Mouse (Mus musculus): ENCODE results near the gene Gfer. TPM values are rescaled to one million over a fixed set of nuclear protein-coding genes. Genes with fewer than 3 reads are reported as not detected.
"Not testable (repeated sequence)": the region's sequence is repeated elsewhere in the genome, so short reads cannot be mapped to it uniquely, and the experiment has no call there.

Gfer gene
- polyA plus RNA-seq, 1 experiment from 2014 or later: 44.1 TPM

DNA sequence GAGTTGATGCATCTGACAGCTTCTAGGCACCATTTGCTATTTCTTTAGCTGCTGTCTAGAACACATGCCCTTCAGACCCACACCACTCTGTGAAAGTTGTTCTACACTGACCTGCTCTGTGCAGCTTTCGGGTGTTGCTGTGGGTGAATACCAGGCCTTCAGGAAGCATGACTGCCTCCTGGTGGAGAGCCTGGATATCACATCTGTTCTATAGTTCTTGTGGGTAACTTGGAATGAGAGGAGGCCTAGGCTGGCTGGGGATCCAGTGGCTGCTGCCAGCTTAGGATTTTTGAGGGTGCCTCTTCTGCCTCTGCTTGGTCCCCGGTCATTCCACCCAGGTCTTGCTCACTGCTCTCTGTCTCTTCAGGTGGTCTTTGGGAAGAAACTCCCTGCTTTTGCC is 19.8 kb downstream of the Gfer start:
- no peak overlapping the region for H3K4me2 ChIP-seq
- ATAC-seq (ENCODE audit: insufficient read depth, low FRiP score, low read depth): no peak
- H3K4me1 ChIP-seq: peaks cover 16% of the 10 kb centered on the region
- no peaks in the 10 kb centered on the region for H3K9me3 ChIP-seq
- no peak overlapping the region for H3K4me3 ChIP-seq (replicated peaks)
- H3K27ac ChIP-seq: no peak overlapping the region
- WGBS: 70% methylated on average over 2 of the region's 2 CpGs
- no peaks in the 10 kb centered on the region for H3K27me3 ChIP-seq (replicated peaks)
- no peak overlapping the region for H3K9ac ChIP-seq
- H3K36me3 ChIP-seq: peaks cover 44% of the 10 kb centered on the region

DNA sequence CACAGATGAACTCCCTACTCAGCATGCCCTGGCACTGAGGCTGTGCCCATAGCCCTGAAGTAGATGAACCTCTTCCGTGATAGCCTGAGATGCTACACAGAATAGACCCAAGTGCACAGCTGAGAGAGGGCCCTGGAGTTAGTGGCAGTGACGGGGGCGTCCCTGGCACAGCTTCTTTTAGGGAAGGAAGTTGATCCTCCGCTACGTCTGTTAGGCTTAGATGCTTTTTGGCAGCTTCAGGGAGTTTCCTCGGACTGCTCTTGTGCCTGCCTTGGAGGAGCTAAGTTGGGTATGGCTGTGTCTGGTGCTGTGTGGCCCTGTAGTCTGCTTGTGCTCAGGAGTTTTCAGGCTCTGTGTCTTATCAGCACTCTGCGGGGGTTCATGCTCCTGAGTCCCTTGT is 21.7 kb downstream of the Gfer start:
- peaks cover 24% of the 10 kb centered on the region for H3K4me1 ChIP-seq
- H3K36me3 ChIP-seq: peaks cover 25% of the 10 kb centered on the region
- WGBS: 78% methylated on average over 7 of the region's 7 CpGs

DNA sequence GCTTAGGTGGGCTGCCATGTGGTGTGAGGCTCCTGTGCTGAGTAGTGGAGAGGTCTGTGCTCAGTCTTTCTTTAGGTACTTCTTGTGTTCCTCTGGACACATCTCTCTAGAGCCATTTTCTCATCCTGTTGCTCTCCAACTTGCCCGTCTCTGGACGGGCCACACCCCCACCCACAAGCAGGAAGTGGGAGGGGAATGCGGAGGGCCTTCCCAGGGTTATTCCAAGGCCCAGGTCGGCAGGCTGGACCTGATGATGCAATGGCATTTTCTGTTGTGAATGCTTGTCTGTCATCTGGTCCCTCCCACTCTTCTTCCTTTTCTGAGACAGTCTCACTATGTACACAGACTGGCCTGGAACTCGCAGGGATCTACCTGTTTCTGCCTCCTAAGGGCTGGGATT is 23.8 kb downstream of the Gfer start:
- WGBS: 12% methylated on average over 5 of the region's 5 CpGs
- peaks cover 21% of the 10 kb centered on the region for H3K4me1 ChIP-seq
- H3K27me3 ChIP-seq (replicated peaks): no peaks in the 10 kb centered on the region
- H3K4me2 ChIP-seq: peak overlapping the region; percentile 67; the same call in 1 of the 2 replicates
- no peak overlapping the region for H3K27ac ChIP-seq
- ATAC-seq (ENCODE audit: insufficient read depth, low FRiP score, low read depth): 0 out of 2 replicates have a peak, but pooled peaks have one; percentile 21
- peaks cover 4% of the 10 kb centered on the region; the same call in 1 of the 2 replicates for H3K36me3 ChIP-seq
- H3K9me3 ChIP-seq: no peaks in the 10 kb centered on the region
- H3K4me3 ChIP-seq (replicated peaks): no peak overlapping the region
- H3K9ac ChIP-seq: no peak overlapping the region

More for the DNA sequence above, 21.7 kb downstream of the Gfer start:
- Histone ChIP-seq H3K4me3 (replicated peaks) (no peak overlapping the region), H3K9ac (0 out of 2 replicates have a peak overlapping the region, but pooled peaks have one; percentile 8), H3K4me2 (no peak overlapping the region), H3K27ac (no peak overlapping the region), H3K9me3 (no peaks in the 10 kb centered on the region), H3K27me3 (replicated peaks) (no peaks in the 10 kb centered on the region)
- ATAC-seq (ENCODE audit: insufficient read depth, low FRiP score, low read depth): no peak

DNA sequence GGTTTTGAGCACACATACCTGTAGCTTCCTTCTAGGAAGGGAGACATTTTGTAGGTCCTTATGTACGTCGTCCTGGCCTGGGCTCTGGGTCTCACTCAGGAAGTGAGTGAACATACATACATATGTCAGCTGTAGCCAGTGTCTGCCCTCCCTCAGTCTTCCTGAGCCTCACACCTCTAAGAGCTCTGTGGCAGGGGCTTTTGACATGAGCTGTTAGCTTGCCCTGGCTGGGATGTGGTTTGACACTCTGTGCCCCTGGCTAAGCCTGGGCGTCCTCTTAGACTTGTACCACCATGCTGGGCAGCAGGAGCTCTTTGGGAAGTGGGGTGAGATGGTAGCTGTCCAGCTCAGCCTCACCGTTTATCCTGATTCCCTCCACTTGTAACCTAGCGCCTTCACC is 24.6 kb downstream of the Gfer start:
- peaks cover 20% of the 10 kb centered on the region for H3K4me1 ChIP-seq
- H3K9me3 ChIP-seq: no peaks in the 10 kb centered on the region
- peak overlapping the region; percentile 98; the same call in 1 of the 2 replicates for H3K4me3 ChIP-seq (replicated peaks)
- H3K36me3 ChIP-seq: no peaks in the 10 kb centered on the region
- 62% methylated on average over 5 of the region's 5 CpGs for WGBS
- H3K4me2 ChIP-seq: peak overlapping the region; percentile 67; the same call in 1 of the 2 replicates
- no peak overlapping the region for H3K27ac ChIP-seq
- H3K9ac ChIP-seq: no peak overlapping the region
- ATAC-seq (ENCODE audit: insufficient read depth, low FRiP score, low read depth): no peak
- no peaks in the 10 kb centered on the region for H3K27me3 ChIP-seq (replicated peaks)

DNA sequence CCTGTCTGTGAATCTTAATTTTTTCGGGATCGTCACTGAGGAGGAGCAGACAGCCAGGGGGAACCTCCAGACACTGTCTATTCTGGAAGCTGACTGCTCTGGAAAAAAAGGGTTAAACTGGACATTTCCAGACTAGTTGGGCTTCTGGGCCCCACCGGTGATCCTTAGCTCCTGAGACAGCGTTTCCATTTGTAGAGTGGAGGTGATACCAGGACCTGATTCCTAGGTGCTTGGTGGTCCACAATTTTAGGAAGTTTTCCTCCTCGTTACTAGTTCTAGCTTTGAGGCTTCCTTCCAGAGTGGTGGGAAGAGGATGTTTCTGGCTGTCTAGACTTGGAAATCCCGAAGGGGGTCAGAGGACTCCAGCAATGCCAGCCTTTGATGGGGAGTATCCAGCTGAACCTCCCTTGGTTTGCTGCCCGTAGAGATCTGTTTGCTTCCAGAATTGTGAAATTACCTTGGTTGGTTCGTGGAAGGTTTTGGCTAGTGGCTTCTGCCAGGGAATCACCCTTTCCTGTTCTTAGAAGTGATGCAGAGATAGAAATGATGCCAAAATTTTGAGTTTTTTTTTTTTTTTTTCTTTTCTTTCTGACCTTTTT is 25.6 kb downstream of the Gfer start:
- ATAC-seq (ENCODE audit: insufficient read depth, low FRiP score, low read depth): no peak
- H3K9ac ChIP-seq: peak overlapping the region; percentile 89
- no peaks in the 10 kb centered on the region for H3K27me3 ChIP-seq (replicated peaks)
- H3K9me3 ChIP-seq: no peaks in the 10 kb centered on the region
- 9% methylated on average over 8 of the region's 8 CpGs for WGBS
- peak overlapping the region; percentile 98 for H3K4me3 ChIP-seq (replicated peaks)
- peak overlapping the region; percentile 84 for H3K27ac ChIP-seq
- no peaks in the 10 kb centered on the region for H3K36me3 ChIP-seq
- peaks cover 20% of the 10 kb centered on the region for H3K4me1 ChIP-seq
- H3K4me2 ChIP-seq: peak overlapping the region; percentile 67

DNA sequence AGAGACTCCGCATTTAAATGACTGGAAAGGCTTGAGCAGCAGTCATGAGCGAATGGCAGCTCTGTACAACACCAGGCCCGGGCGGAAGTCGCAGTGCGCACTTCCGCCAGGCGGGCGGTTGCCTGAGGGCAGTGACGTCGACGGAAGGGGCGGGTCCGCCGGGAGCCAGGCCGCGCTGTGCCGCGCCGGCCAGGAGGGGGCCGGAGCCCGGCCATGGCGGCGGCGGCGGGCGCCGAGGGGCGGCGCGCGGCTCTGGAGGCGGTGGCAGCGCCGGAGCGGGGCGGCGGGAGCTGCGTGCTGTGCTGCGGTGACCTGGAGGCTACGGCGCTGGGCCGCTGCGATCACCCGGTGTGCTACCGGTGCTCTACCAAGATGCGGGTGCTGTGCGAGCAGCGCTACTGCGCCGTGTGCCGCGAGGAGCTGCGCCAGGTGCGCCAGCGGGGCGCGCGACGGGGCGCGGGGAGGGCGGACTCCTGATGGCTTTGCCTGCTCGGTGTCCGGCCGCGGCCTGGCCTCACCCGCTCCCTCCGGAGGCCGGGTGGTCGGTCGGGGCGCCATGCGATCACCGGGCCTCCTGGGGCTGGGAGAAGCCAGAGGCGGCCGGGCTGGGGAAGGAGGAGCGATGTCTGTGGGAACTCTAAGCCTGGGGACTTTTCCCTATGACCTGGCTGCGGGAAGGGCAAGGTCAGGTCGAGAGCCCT is 26.3 kb downstream of the Gfer start, which contains the start of gene Zfp598:
Gene Zfp598 (plus strand): TSS at position 143 of the 701 bp plus-strand sequence.
- peaks cover 20% of the 10 kb centered on the region for H3K4me1 ChIP-seq
- peak; percentile 99 for ATAC-seq (ENCODE audit: insufficient read depth, low FRiP score, low read depth)
- under 1% methylated on average over 64 of the region's 80 CpGs for WGBS
- no peaks in the 10 kb centered on the region for H3K36me3 ChIP-seq
- peak within 1 kb of the TSS; percentile 98 for H3K4me3 ChIP-seq (replicated peaks)
- H3K9ac ChIP-seq: peak within 1 kb of the TSS; percentile 89
- H3K9me3 ChIP-seq: no peaks in the 10 kb centered on the region
- H3K27me3 ChIP-seq (replicated peaks): no peaks in the 10 kb centered on the region
- H3K4me2 ChIP-seq: peak within 1 kb of the TSS; percentile 67
- H3K27ac ChIP-seq: peak within 1 kb of the TSS; percentile 84

DNA sequence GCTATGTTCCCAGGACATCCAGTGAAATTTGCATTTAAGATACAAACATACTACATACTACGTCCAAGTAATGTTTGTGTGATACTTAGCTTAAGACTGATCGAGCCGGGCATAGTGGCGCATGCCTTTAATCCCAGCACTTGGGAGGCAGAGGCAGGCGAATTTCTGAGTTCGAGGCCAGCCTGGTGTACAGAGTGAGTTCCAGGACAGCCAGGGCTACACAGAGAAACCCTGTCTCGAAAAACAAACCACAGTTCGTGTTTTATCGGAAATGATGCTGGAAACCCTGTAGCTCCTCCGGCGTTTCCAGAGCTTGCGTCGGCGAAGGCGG is 26.8 kb downstream of the Gfer start:
- peak overlapping the region; percentile 62 for H3K27ac ChIP-seq
- WGBS: 6% methylated on average over 15 of the region's 15 CpGs
- ATAC-seq (ENCODE audit: insufficient read depth, low FRiP score, low read depth); H3K27me3 ChIP-seq (replicated peaks); H3K36me3 ChIP-seq; H3K9me3 ChIP-seq: not testable (repeated sequence)
- H3K4me3 ChIP-seq (replicated peaks): peak overlapping the region; percentile 98
- peaks cover 20% of the 10 kb centered on the region for H3K4me1 ChIP-seq
- H3K4me2 ChIP-seq: peak overlapping the region; percentile 67
- H3K9ac ChIP-seq: peak overlapping the region; percentile 26; the same call in 1 of the 2 replicates

DNA sequence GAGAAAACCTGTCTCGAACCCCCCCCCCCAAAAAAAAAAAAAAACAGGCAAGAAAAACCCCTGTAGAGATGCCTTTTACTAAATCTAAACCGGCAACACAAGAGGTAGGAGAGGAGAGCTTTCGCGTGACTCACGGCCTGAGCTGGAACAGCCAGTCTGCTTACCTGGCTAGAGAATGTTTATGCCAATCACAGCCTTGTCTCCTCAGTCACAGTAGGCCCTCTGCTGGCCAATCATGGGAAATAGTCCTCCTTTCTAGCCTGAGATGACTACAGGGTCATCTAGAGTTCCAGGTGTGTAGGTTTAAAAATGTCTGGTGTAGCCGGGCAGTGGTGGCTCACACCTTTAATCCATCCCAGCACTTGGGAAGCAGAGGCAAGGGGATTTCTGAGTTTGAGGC is 28.5 kb downstream of the Gfer start:
- peaks cover 20% of the 10 kb centered on the region for H3K4me1 ChIP-seq
- ATAC-seq (ENCODE audit: insufficient read depth, low FRiP score, low read depth): no peak
- no peaks in the 10 kb centered on the region for H3K9me3 ChIP-seq
- H3K4me2 ChIP-seq: no peak overlapping the region
- H3K27me3 ChIP-seq (replicated peaks): no peaks in the 10 kb centered on the region
- H3K9ac ChIP-seq: no peak overlapping the region
- no peaks in the 10 kb centered on the region for H3K36me3 ChIP-seq
- H3K4me3 ChIP-seq (replicated peaks): no peak overlapping the region
- 21% methylated on average over 6 of the region's 6 CpGs for WGBS
- no peak overlapping the region for H3K27ac ChIP-seq

DNA sequence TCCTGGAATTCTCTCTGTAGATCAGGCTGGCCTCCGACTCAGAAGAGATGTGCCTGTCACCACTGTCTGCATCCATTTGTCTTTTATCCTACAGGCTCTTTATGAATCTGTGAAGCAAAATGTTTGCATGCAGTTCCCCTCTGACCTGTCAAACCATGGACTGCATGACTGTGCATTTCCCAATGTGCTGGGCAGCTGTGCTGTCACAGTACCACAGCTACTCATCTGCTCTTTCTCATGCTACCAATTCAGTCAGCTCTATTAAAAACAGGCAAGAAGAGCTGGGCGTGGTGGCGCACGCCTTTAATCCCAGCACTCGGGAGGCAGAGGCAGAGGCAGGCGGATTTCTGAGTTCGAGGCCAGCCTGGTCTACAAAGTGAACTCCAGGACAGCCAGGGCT is 28.9 kb downstream of the Gfer start:
- 58% methylated on average over 7 of the region's 7 CpGs for WGBS
- H3K9me3 ChIP-seq; H3K27ac ChIP-seq; H3K36me3 ChIP-seq; H3K27me3 ChIP-seq (replicated peaks); H3K4me3 ChIP-seq (replicated peaks); ATAC-seq (ENCODE audit: insufficient read depth, low FRiP score, low read depth); H3K4me2 ChIP-seq; H3K9ac ChIP-seq: not testable (repeated sequence)
- H3K4me1 ChIP-seq: peaks cover 16% of the 10 kb centered on the region

DNA sequence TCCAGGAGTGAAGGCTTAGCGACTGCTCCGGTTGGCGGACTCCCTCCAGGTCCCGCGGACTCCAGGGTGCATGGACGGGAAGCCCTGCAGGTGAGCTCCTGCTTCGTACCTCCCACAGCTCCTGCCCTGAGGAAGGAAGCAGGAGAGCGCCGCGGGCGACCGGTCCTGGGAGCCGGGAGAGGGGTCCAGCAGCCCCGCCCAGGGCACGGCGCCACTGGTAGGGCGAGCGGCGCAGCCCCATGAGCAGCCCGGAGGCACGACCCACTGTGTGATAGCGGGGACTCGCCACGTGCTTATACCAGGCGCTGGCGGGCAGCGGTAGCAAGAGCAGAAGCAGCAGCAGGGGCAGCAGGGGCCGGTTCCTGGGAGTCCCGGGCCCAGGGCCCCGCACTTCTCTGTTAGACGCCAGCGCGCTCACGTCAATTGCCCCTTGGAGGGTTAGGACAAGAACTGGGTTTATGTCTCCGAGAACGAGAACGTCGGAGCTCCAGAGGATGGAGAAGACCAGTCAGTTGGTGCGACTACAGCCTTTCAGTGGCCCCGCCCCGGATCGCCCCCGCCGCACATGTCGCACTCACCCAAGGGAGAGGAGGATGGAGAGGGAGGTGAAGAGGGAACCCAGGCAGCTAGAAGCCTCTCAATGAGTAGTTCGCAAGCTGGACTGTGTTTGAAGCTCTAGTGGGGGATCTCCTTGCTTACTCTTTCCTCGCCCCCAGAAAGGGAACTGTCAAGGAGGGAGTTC is 37.8 kb downstream of the Gfer start, which contains the start of gene Npw:
Gene Npw (minus strand): TSS at position 441 of the 742 bp plus-strand sequence.
- peaks cover 42% of the 10 kb centered on the region for H3K27me3 ChIP-seq (replicated peaks)

DNA sequence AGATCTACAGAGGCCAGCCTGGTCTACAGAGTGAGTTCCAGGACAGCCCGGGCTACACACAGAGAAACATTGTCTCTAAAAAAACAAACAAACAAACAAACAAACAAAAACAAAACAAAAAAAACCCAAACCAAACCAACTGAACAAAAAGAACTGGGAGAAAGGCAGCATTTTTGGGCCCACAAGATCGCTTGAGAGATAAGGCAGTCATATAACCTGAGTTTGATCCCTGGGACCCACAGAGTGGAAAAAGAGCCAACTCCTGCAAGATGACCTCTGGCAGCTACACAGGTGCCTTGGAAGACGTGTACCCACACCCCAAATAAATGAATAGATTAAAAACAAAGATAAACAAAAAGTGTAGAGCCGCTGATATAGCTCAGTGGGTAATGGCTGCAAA is 41.0 kb downstream of the Gfer start:
- no peak overlapping the region for H3K9ac ChIP-seq
- no peaks in the 10 kb centered on the region for H3K9me3 ChIP-seq
- peaks cover 33% of the 10 kb centered on the region for H3K27me3 ChIP-seq (replicated peaks)
- H3K4me2 ChIP-seq: no peak overlapping the region
- ATAC-seq (ENCODE audit: insufficient read depth, low FRiP score, low read depth): no peak
- peaks cover 18% of the 10 kb centered on the region; the same call in 1 of the 2 replicates for H3K4me1 ChIP-seq
- no peak overlapping the region for H3K4me3 ChIP-seq (replicated peaks)
- no peak overlapping the region for H3K27ac ChIP-seq
- 67% methylated on average over 4 of the region's 4 CpGs for WGBS
- no peaks in the 10 kb centered on the region for H3K36me3 ChIP-seq

More for the DNA sequence above, 37.8 kb downstream of the Gfer start, which contains the start of gene Npw:
- Histone ChIP-seq H3K4me1 (peaks cover 12% of the 10 kb centered on the region; the same call in 1 of the 2 replicates), H3K4me3 (replicated peaks) (peak within 1 kb of the TSS; percentile 40), H3K4me2 (peak within 1 kb of the TSS; percentile 95), H3K27ac (no peak within 1 kb of the TSS), H3K9ac (no peak within 1 kb of the TSS; the same call in 1 of the 2 replicates), H3K36me3 (no peaks in the 10 kb centered on the region), H3K9me3 (no peaks in the 10 kb centered on the region)
- ATAC-seq (ENCODE audit: insufficient read depth, low FRiP score, low read depth): peak; percentile 51
- WGBS: 1% methylated on average over 47 of the region's 47 CpGs

Data from stomach, embryonic 15.5 days (tissue).